Mouse (Mus musculus): ENCODE data around the gene Frmd8. TPM values are rescaled to one million over a fixed set of nuclear protein-coding genes. Genes with fewer than 3 reads are reported as not detected.

Frmd8 gene
- total RNA-seq, 1 experiment from 2014 or later: 63.3 TPM

GRCm38 (mm10) chr19:5838136-5838891 is 36.8 kb downstream of the Frmd8 start:
- DNase-seq: no peak

GRCm38 (mm10) chr19:5837606-5838005 is 37.5 kb downstream of the Frmd8 start:
- DNase-seq: no peak

GRCm38 (mm10) chr19:5836941-5837572 is 38.0 kb downstream of the Frmd8 start:
- no peak for DNase-seq

GRCm38 (mm10) chr19:5835922-5836430 is 39.1 kb downstream of the Frmd8 start:
- DNase-seq: no peak

GRCm38 (mm10) chr19:5835054-5835921 is 39.8 kb downstream of the Frmd8 start:
- peak; percentile 1 for DNase-seq

- DNase-seq: peak; percentile 16
Observed at GRCm38 (mm10) chr19:5834260-5834925, 40.7 kb downstream of the Frmd8 start.

GRCm38 (mm10) chr19:5833287-5834100 is 41.6 kb downstream of the Frmd8 start:
- no peak for DNase-seq

- DNase-seq: no peak
Observed at GRCm38 (mm10) chr19:5832326-5832725, 42.7 kb downstream of the Frmd8 start.

GRCm38 (mm10) chr19:5831958-5832320 is 43.1 kb downstream of the Frmd8 start:
- no peak for DNase-seq

- DNase-seq: no peak
Observed at GRCm38 (mm10) chr19:5831224-5831957, 43.7 kb downstream of the Frmd8 start.

GRCm38 (mm10) chr19:5830776-5831175 is 44.3 kb downstream of the Frmd8 start:
- DNase-seq: no peak

GRCm38 (mm10) chr19:5829958-5830615 is 45.0 kb downstream of the Frmd8 start:
- DNase-seq: no peak

- no peak for DNase-seq
Observed at GRCm38 (mm10) chr19:5828905-5829304, 46.2 kb downstream of the Frmd8 start.

- DNase-seq: no peak
Observed at GRCm38 (mm10) chr19:5828155-5828554, 46.9 kb downstream of the Frmd8 start.

- no peak for DNase-seq
Observed at GRCm38 (mm10) chr19:5827456-5828154, 47.5 kb downstream of the Frmd8 start.

GRCm38 (mm10) chr19:5827044-5827443 is 48.0 kb downstream of the Frmd8 start:
- no peak for DNase-seq

GRCm38 (mm10) chr19:5826731-5827002 is 48.4 kb downstream of the Frmd8 start:
- no peak for DNase-seq

- no peak for DNase-seq
Observed at GRCm38 (mm10) chr19:5825901-5826730, 49.0 kb downstream of the Frmd8 start.

Measured in adrenal gland, postnatal 25 days (tissue).